10 mouse cellular contexts compared by ENCODE assay signal in the genomic region with DNA sequence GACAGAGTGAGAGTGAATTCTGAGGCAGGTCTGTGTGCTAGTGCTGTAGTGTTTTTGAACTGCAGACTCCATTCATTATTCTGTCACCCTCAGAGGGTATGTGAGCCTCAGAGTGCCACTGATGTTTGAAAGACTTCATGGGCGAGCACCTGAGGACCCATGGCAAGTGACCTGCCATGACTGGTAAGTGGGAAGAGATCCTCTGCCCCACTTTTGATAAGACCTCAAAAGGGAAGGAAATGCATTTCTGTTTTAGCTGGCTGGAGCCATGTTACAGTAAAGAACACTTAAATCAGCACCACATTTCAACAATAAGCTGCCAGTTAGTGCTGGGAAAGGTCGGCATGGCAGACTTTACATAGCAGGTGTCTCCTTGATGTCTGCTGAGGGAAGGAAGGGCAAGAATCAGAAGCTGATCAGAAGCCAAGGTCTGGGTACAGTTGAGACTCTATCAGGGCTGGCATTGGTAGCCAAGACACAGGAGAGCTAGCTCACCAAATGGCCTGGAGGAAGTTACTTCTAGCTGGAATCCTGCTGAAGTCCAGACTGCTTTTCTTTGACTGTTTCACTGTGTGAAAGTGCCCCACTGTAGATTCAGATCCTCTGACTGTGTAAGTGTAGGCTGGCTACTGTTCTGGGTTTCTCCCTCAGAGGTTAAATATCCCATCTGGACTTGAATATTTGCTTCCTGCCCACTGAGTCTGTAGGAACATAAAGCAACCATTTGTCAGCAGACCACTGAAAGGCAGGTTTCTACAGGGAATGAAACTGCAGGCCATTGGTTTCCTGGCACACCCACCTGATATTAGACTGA.
DNase-seq lines count a peak whose midpoint lies in the region; ATAC-seq and TF ChIP-seq lines count a peak whose summit lies in the region.
"Had no signal": no experiment of that assay in that cellular context is flagged by ENCODE, and none has a peak within 500 bp of the region (broad histone marks: within the 10 kb centered on the region; RNA-seq: fewer than 3 reads in every experiment).

No protein-coding gene starts in this region.

- peak in 1 of 2 experiments; percentile 50 for DNase-seq in cerebellum, adult 2 months
- DNase-seq in cerebellum, adult 8-10 months = no peak
- no peak for DNase-seq in lung, embryonic 14.5 days
- DNase-seq in lung, postnatal 14 days = no peak
- DNase-seq in thymus, postnatal 0 days (ENCODE audit: low spot score) = peak; percentile 55
- DNase-seq in frontal cortex, postnatal 36 days (ENCODE audit: low spot score in 2 of 2) = no peak
- no peak for DNase-seq in layer of hippocampus, adult 8-10 months (ENCODE audit: low spot score in 2 of 2)
- DNase-seq: lung, postnatal 36 days had no signal

- no peak for ATAC-seq in lung, embryonic 14.5 days (ENCODE audit: insufficient read depth)
- ATAC-seq in intestine, embryonic 16.5 days = no peak

- H3K36me3 ChIP-seq in lung, embryonic 14.5 days (ENCODE audit: insufficient read depth) = no peaks in the 10 kb centered on the region
- no peaks in the 10 kb centered on the region for H3K36me3 ChIP-seq in intestine, embryonic 16.5 days (ENCODE audit: control insufficient read depth, insufficient read depth, low read length)
- H3K36me3 ChIP-seq: hindbrain, embryonic 12.5 days had no signal

- peaks cover 31% of the 10 kb centered on the region for H3K4me1 ChIP-seq in cerebellum, adult 2 months (ENCODE audit: control insufficient read depth, insufficient read depth, low read length)
- H3K4me1 ChIP-seq in lung, embryonic 14.5 days (ENCODE audit: insufficient read depth) = peaks cover 4% of the 10 kb centered on the region; the same call in 1 of the 2 replicates
- peaks cover 31% of the 10 kb centered on the region for H3K4me1 ChIP-seq in intestine, embryonic 16.5 days (ENCODE audit: control insufficient read depth, insufficient read depth, low read length)

- TF ChIP-seq CTCF in cerebellum, adult 2 months (IDR thresholded peaks at IDR 0.05; ENCODE audit: borderline replicate concordance, insufficient read depth, low read depth, low read length) = no peak
- no peak for TF ChIP-seq CTCF in lung, embryonic 14.5 days (IDR thresholded peaks at IDR 0.05; ENCODE audit: low read depth)

- no peak overlapping the region for H3K9ac ChIP-seq in lung, embryonic 14.5 days
- 0 out of 2 replicates have a peak overlapping the region, but pooled peaks have one; percentile 2 for H3K9ac ChIP-seq in intestine, embryonic 16.5 days (ENCODE audit: low read depth, low read length)
- H3K9ac ChIP-seq: hindbrain, embryonic 12.5 days had no signal

- WGBS in cerebellum, adult 2 months = 36% methylated on average over 2 of the region's 2 CpGs
- 47% methylated on average over 2 of the region's 2 CpGs for WGBS in lung, embryonic 14.5 days
- 64% methylated on average over 2 of the region's 2 CpGs for WGBS in intestine, embryonic 16.5 days

- H3K27ac ChIP-seq in cerebellum, adult 2 months (ENCODE audit: insufficient read depth, low read length) = peak overlapping the region; percentile 31; the same call in 1 of the 2 replicates
- peak overlapping the region; percentile 30; the same call in 1 of the 2 replicates for H3K27ac ChIP-seq in lung, embryonic 14.5 days (ENCODE audit: low read depth)
- peak overlapping the region; percentile 69 for H3K27ac ChIP-seq in intestine, embryonic 16.5 days (ENCODE audit: low read length)
- H3K27ac ChIP-seq: hindbrain, embryonic 12.5 days had no signal

- H3K9me3 ChIP-seq in lung, embryonic 14.5 days (ENCODE audit: low read depth, low read length) = no peaks in the 10 kb centered on the region
- no peaks in the 10 kb centered on the region for H3K9me3 ChIP-seq in intestine, embryonic 16.5 days (ENCODE audit: control insufficient read depth, low read length)
- H3K9me3 ChIP-seq: hindbrain, embryonic 12.5 days had no signal

- H3K4me2 ChIP-seq in lung, embryonic 14.5 days = no peak overlapping the region
- no peak overlapping the region; the same call in 1 of the 2 replicates for H3K4me2 ChIP-seq in intestine, embryonic 16.5 days (ENCODE audit: low read depth, low read length)
- H3K4me2 ChIP-seq: hindbrain, embryonic 12.5 days had no signal

- H3K27me3 ChIP-seq in cerebellum, adult 2 months (ENCODE audit: control insufficient read depth, insufficient read depth, low read length) = no peaks in the 10 kb centered on the region
- H3K27me3 ChIP-seq in lung, embryonic 14.5 days (ENCODE audit: insufficient read depth, low read length) = no peaks in the 10 kb centered on the region
- no peaks in the 10 kb centered on the region for H3K27me3 ChIP-seq in intestine, embryonic 16.5 days (replicated peaks; ENCODE audit: control insufficient read depth, insufficient read depth, low read length)
- H3K27me3 ChIP-seq: hindbrain, embryonic 12.5 days had no signal

- no peak overlapping the region for H3K4me3 ChIP-seq in cerebellum, adult 2 months (replicated peaks; ENCODE audit: insufficient read depth, low read depth, low read length)
- no peak overlapping the region for H3K4me3 ChIP-seq in lung, embryonic 14.5 days (ENCODE audit: low read depth, low read length)
- H3K4me3 ChIP-seq in intestine, embryonic 16.5 days (ENCODE audit: low read length) = no peak overlapping the region
- H3K4me3 ChIP-seq: hindbrain, embryonic 12.5 days had no signal

- TF ChIP-seq POLR2A in cerebellum, adult 2 months (IDR thresholded peaks at IDR 0.05; ENCODE audit: borderline replicate concordance, insufficient read depth, low read length) = no peak
